Mouse (Mus musculus): ENCODE results near the gene Ucp2. TPM values are rescaled to one million over a fixed set of nuclear protein-coding genes. Genes with fewer than 3 reads are reported as not detected.
A peak's percentile ranks its signal among the peaks of the same experiment; 100 is the strongest.

The Ucp2 gene
- polyA plus RNA-seq, 1 experiment from 2014 or later = 208 TPM

- ATAC-seq (ENCODE audit: insufficient number of reproducible peaks, insufficient read depth, low FRiP score, low read depth) = no peak
- Histone ChIP-seq H3K4me3 (ENCODE audit: low read depth, low read length) (no peak overlapping the region), H3K27me3 (ENCODE audit: control insufficient read depth, insufficient read depth, low read length) (no peaks in the 10 kb centered on the region), H3K36me3 (ENCODE audit: control insufficient read depth, insufficient read depth, low read length) (no peaks in the 10 kb centered on the region), H3K27ac (ENCODE audit: low read length) (no peak overlapping the region), H3K4me1 (ENCODE audit: control insufficient read depth, insufficient read depth, low read length) (no peaks in the 10 kb centered on the region), H3K9ac (replicated peaks; ENCODE audit: low read depth, low read length) (no peak overlapping the region), H3K4me2 (replicated peaks; ENCODE audit: low read depth, low read length) (no peak overlapping the region), H3K9me3 (ENCODE audit: control insufficient read depth, low read depth, low read length) (no peaks in the 10 kb centered on the region)
- 85% methylated on average over 5 of the region's 5 CpGs for WGBS
Measured at GRCm38 (mm10) chr7:100484493-100484892, 8.6 kb upstream of the Ucp2 start.

GRCm38 (mm10) chr7:100487301-100487700, 5.8 kb upstream of the Ucp2 start:
- H3K9me3 ChIP-seq (ENCODE audit: control insufficient read depth, low read depth, low read length) = no peaks in the 10 kb centered on the region
- no peak overlapping the region for H3K4me3 ChIP-seq (ENCODE audit: low read depth, low read length)
- ATAC-seq (ENCODE audit: insufficient number of reproducible peaks, insufficient read depth, low FRiP score, low read depth) = no peak
- H3K9ac ChIP-seq (replicated peaks; ENCODE audit: low read depth, low read length) = no peak overlapping the region
- whole genome bisulfite sequencing = 80% methylated on average over 2 of the region's 2 CpGs
- H3K27me3 ChIP-seq (ENCODE audit: control insufficient read depth, insufficient read depth, low read length) = no peaks in the 10 kb centered on the region
- H3K4me1 ChIP-seq (ENCODE audit: control insufficient read depth, insufficient read depth, low read length) = no peaks in the 10 kb centered on the region; the same call in 1 of the 2 replicates
- no peaks in the 10 kb centered on the region for H3K36me3 ChIP-seq (ENCODE audit: control insufficient read depth, insufficient read depth, low read length)
- H3K27ac ChIP-seq (ENCODE audit: low read length) = no peak overlapping the region
- H3K4me2 ChIP-seq (replicated peaks; ENCODE audit: low read depth, low read length) = no peak overlapping the region

GRCm38 (mm10) chr7:100488474-100489048, 4.6 kb upstream of the Ucp2 start:
- peak overlapping the region; percentile 13; the same call in 1 of the 2 replicates for H3K27ac ChIP-seq (ENCODE audit: low read length)
- peaks cover 2% of the 10 kb centered on the region; the same call in 1 of the 2 replicates for H3K4me1 ChIP-seq (ENCODE audit: control insufficient read depth, insufficient read depth, low read length)
- H3K4me3 ChIP-seq (ENCODE audit: low read depth, low read length) = no peak overlapping the region
- no peak for ATAC-seq (ENCODE audit: insufficient number of reproducible peaks, insufficient read depth, low FRiP score, low read depth)
- no peaks in the 10 kb centered on the region for H3K36me3 ChIP-seq (ENCODE audit: control insufficient read depth, insufficient read depth, low read length)
- no peaks in the 10 kb centered on the region for H3K9me3 ChIP-seq (ENCODE audit: control insufficient read depth, low read depth, low read length)
- H3K4me2 ChIP-seq (replicated peaks; ENCODE audit: low read depth, low read length) = no peak overlapping the region; the same call in 1 of the 2 replicates
- H3K9ac ChIP-seq (replicated peaks; ENCODE audit: low read depth, low read length) = no peak overlapping the region
- 20% methylated on average over 10 of the region's 10 CpGs for WGBS
- no peaks in the 10 kb centered on the region for H3K27me3 ChIP-seq (ENCODE audit: control insufficient read depth, insufficient read depth, low read length)

GRCm38 (mm10) chr7:100492391-100493116, 583 bp upstream of the Ucp2 start:
- Histone ChIP-seq H3K9me3 (ENCODE audit: control insufficient read depth, low read depth, low read length) (no peaks in the 10 kb centered on the region), H3K36me3 (ENCODE audit: control insufficient read depth, insufficient read depth, low read length) (peaks cover 9% of the 10 kb centered on the region; the same call in 1 of the 2 replicates), H3K4me2 (replicated peaks; ENCODE audit: low read depth, low read length) (peak overlapping the region; percentile 89), H3K27me3 (ENCODE audit: control insufficient read depth, insufficient read depth, low read length) (no peaks in the 10 kb centered on the region), H3K4me1 (ENCODE audit: control insufficient read depth, insufficient read depth, low read length) (peaks cover 32% of the 10 kb centered on the region), H3K4me3 (ENCODE audit: low read depth, low read length) (peak overlapping the region; percentile 52), H3K9ac (replicated peaks; ENCODE audit: low read depth, low read length) (peak overlapping the region; percentile 39), H3K27ac (ENCODE audit: low read length) (peak overlapping the region; percentile 71)
- 3% methylated on average over 32 of the region's 36 CpGs for WGBS
- peak; percentile 50 for ATAC-seq (ENCODE audit: insufficient number of reproducible peaks, insufficient read depth, low FRiP score, low read depth)

GRCm38 (mm10) chr7:100493484-100494414, 612 bp downstream of the Ucp2 start:
- peak overlapping the region; percentile 39 for H3K9ac ChIP-seq (replicated peaks; ENCODE audit: low read depth, low read length)
- peak overlapping the region; percentile 52 for H3K4me3 ChIP-seq (ENCODE audit: low read depth, low read length)
- peak overlapping the region; percentile 71; the same call in 1 of the 2 replicates for H3K27ac ChIP-seq (ENCODE audit: low read length)
- peak overlapping the region; percentile 89 for H3K4me2 ChIP-seq (replicated peaks; ENCODE audit: low read depth, low read length)
- peaks cover 20% of the 10 kb centered on the region for H3K36me3 ChIP-seq (ENCODE audit: control insufficient read depth, insufficient read depth, low read length)
- peaks cover 32% of the 10 kb centered on the region for H3K4me1 ChIP-seq (ENCODE audit: control insufficient read depth, insufficient read depth, low read length)
- no peaks in the 10 kb centered on the region for H3K9me3 ChIP-seq (ENCODE audit: control insufficient read depth, low read depth, low read length)
- no peak for ATAC-seq (ENCODE audit: insufficient number of reproducible peaks, insufficient read depth, low FRiP score, low read depth)
- H3K27me3 ChIP-seq (ENCODE audit: control insufficient read depth, insufficient read depth, low read length) = no peaks in the 10 kb centered on the region
- 25% methylated on average over 19 of the region's 19 CpGs for WGBS

- no peak for ATAC-seq (ENCODE audit: insufficient number of reproducible peaks, insufficient read depth, low FRiP score, low read depth)
- peak overlapping the region; percentile 71; the same call in 1 of the 2 replicates for H3K27ac ChIP-seq (ENCODE audit: low read length)
- peak overlapping the region; percentile 39; the same call in 1 of the 2 replicates for H3K9ac ChIP-seq (replicated peaks; ENCODE audit: low read depth, low read length)
- H3K4me1 ChIP-seq (ENCODE audit: control insufficient read depth, insufficient read depth, low read length) = peaks cover 32% of the 10 kb centered on the region
- WGBS = 85% methylated on average over 7 of the region's 7 CpGs
- H3K36me3 ChIP-seq (ENCODE audit: control insufficient read depth, insufficient read depth, low read length) = peaks cover 26% of the 10 kb centered on the region
- H3K4me2 ChIP-seq (replicated peaks; ENCODE audit: low read depth, low read length) = peak overlapping the region; percentile 89
- no peaks in the 10 kb centered on the region for H3K9me3 ChIP-seq (ENCODE audit: control insufficient read depth, low read depth, low read length)
- H3K4me3 ChIP-seq (ENCODE audit: low read depth, low read length) = peak overlapping the region; percentile 52
- H3K27me3 ChIP-seq (ENCODE audit: control insufficient read depth, insufficient read depth, low read length) = no peaks in the 10 kb centered on the region
Measured at GRCm38 (mm10) chr7:100494415-100494831, 1.3 kb downstream of the Ucp2 start.

GRCm38 (mm10) chr7:100495042-100495441, 1.9 kb downstream of the Ucp2 start:
- Histone ChIP-seq H3K9ac (replicated peaks; ENCODE audit: low read depth, low read length) (no peak overlapping the region), H3K36me3 (ENCODE audit: control insufficient read depth, insufficient read depth, low read length) (peaks cover 31% of the 10 kb centered on the region), H3K27ac (ENCODE audit: low read length) (peak overlapping the region; percentile 79), H3K4me1 (ENCODE audit: control insufficient read depth, insufficient read depth, low read length) (peaks cover 32% of the 10 kb centered on the region), H3K27me3 (ENCODE audit: control insufficient read depth, insufficient read depth, low read length) (no peaks in the 10 kb centered on the region), H3K4me2 (replicated peaks; ENCODE audit: low read depth, low read length) (peak overlapping the region; percentile 89), H3K9me3 (ENCODE audit: control insufficient read depth, low read depth, low read length) (no peaks in the 10 kb centered on the region), H3K4me3 (ENCODE audit: low read depth, low read length) (peak overlapping the region; percentile 52)
- no peak for ATAC-seq (ENCODE audit: insufficient number of reproducible peaks, insufficient read depth, low FRiP score, low read depth)
- WGBS = 47% methylated on average over 8 of the region's 8 CpGs
